Mouse (Mus musculus) G1E (cell line): ENCODE measurements at regions not wholly inside any gene's neighbourhood (a gene's known extent, or its start where the extent isn't known, plus 50 kb on each side); places are given as distances from the start of the nearest gene placed in this dataset.

Experiments used
- CTCF ChIP-seq: IDR thresholded peaks from 2 replicates; pipeline ENCODE4 v1.5.1; 2012; ENCODE audit warnings: low read depth, low read length, inconsistent platforms, mixed read lengths
- GATA1 ChIP-seq: IDR thresholded peaks from 2 replicates; pipeline ENCODE4 v1.6.1; 2012; ENCODE audit warnings: borderline replicate concordance, low read length, inconsistent platforms, mixed read lengths
- GATA2 ChIP-seq: IDR thresholded peaks from 2 replicates; pipeline ENCODE4 v1.6.1; 2012; ENCODE audit warnings: low read depth, low read length, inconsistent platforms, borderline replicate concordance
- POLR2AphosphoS5 ChIP-seq: IDR thresholded peaks from 2 replicates; pipeline ENCODE4 v1.6.1; 2012; ENCODE audit warnings: low read depth, low read length, inconsistent platforms; ENCODE audit not compliant: insufficient replicate concordance
- TAL1 ChIP-seq: conservative IDR thresholded peaks from 2 replicates; pipeline ENCODE4 v1.6.1; 2012; ENCODE audit warnings: low read depth, low read length, inconsistent platforms, mixed read lengths

- TF ChIP-seq GATA1, result no peak
- TF ChIP-seq CTCF, result no peak
- TF ChIP-seq POLR2AphosphoS5, result no peak
- no peak for TF ChIP-seq TAL1
- TF ChIP-seq GATA2, result no peak
Observed at GRCm38 (mm10) chr9:9289570-9289969, 50.7 kb upstream of the Arhgap42 start.
